Comparison of ENCODE assay signal across 7 mouse cellular contexts in the genomic region with DNA sequence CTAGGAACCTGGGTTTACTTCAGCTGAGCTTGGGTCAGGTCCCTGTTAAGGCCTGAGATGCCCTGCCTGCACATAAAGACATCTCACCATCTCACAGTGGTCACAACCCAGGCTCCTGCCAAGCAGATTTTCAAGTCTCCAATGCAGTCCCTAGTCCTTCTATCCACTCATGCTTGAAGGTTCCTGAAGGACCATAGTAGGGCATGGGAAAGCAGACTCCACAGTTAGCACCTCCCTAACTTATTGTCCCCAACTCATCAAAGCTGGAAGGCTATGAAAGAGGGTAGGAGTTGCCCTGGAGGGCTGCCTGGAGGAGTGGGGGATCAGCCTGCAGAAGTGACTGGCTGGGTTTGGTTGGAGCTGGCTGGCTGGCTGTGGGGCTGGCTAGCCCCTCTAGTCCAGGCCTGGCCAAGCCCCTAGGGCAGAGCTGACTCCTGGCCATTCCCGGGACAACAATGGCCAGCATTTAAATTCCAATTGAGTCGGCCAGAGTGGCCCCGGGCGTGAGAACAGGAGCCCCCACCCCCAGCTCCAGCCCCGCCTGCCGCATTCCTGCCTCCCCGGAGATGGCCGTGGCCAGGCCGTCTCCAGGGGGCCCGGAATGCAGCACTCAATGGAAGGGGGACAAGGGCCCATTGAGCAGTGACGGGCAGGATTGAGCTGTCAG. TPM values are rescaled to one million over a fixed set of nuclear protein-coding genes. Genes with fewer than 3 reads are reported as not detected.
DNase-seq lines count a peak whose midpoint lies in the region; ATAC-seq and TF ChIP-seq lines count a peak whose summit lies in the region.

No protein-coding gene starts in this region.

- H3K9me3 ChIP-seq in lung, postnatal 0 days (ENCODE audit: low read length), result no peaks in the 10 kb centered on the region
- H3K9me3 ChIP-seq in forebrain, embryonic 15.5 days, result no peaks in the 10 kb centered on the region
- no peaks in the 10 kb centered on the region for H3K9me3 ChIP-seq in neural tube, embryonic 15.5 days (replicated peaks)

- DNase-seq in lung, postnatal 0 days (ENCODE audit: low spot score), result no peak
- DNase-seq in lung, postnatal 10 days, result no peak
- peak; percentile 27 for DNase-seq in left cerebral cortex, adult 11 months (ENCODE audit: low spot score)
- DNase-seq in thymus, postnatal 25 days, result no peak
- DNase-seq in MN1 (ENCODE audit: low spot score), result no peak

- peak; percentile 25 for ATAC-seq in lung, postnatal 0 days
- peak; percentile 82 for ATAC-seq in forebrain, embryonic 15.5 days (replicated peaks)
- peak; percentile 82 for ATAC-seq in neural tube, embryonic 15.5 days (ENCODE audit: low FRiP score)

- 0 out of 2 replicates have a peak overlapping the region, but pooled peaks have one; percentile 11 for H3K4me2 ChIP-seq in lung, postnatal 0 days (replicated peaks; ENCODE audit: low read depth, low read length)
- no peak overlapping the region for H3K4me2 ChIP-seq in forebrain, embryonic 15.5 days (replicated peaks)
- no peak overlapping the region for H3K4me2 ChIP-seq in neural tube, embryonic 15.5 days

- peaks cover 50% of the 10 kb centered on the region for H3K4me1 ChIP-seq in lung, postnatal 0 days (ENCODE audit: insufficient read depth, low read depth, low read length)
- H3K4me1 ChIP-seq in forebrain, embryonic 15.5 days, result peaks cover 29% of the 10 kb centered on the region
- peaks cover 26% of the 10 kb centered on the region for H3K4me1 ChIP-seq in neural tube, embryonic 15.5 days

- H3K36me3 ChIP-seq in lung, postnatal 0 days (ENCODE audit: insufficient read depth, low read length), result no peaks in the 10 kb centered on the region
- H3K36me3 ChIP-seq in forebrain, embryonic 15.5 days, result no peaks in the 10 kb centered on the region
- H3K36me3 ChIP-seq in neural tube, embryonic 15.5 days, result no peaks in the 10 kb centered on the region

- H3K4me3 ChIP-seq in lung, postnatal 0 days (ENCODE audit: low read depth, low read length), result no peak overlapping the region
- no peak overlapping the region for H3K4me3 ChIP-seq in forebrain, embryonic 15.5 days
- no peak overlapping the region for H3K4me3 ChIP-seq in neural tube, embryonic 15.5 days (replicated peaks)

- H3K27me3 ChIP-seq in lung, postnatal 0 days (replicated peaks; ENCODE audit: insufficient read depth, low read length), result no peaks in the 10 kb centered on the region
- H3K27me3 ChIP-seq in forebrain, embryonic 15.5 days, result no peaks in the 10 kb centered on the region
- H3K27me3 ChIP-seq in neural tube, embryonic 15.5 days (replicated peaks), result no peaks in the 10 kb centered on the region; the same call in 1 of the 2 replicates

- no peak for TF ChIP-seq EP300 in lung, postnatal 0 days (IDR thresholded peaks at IDR 0.05)

- WGBS in lung, postnatal 0 days, result 15% methylated on average over 10 of the region's 11 CpGs
- 0% methylated on average over 11 of the region's 11 CpGs for WGBS in forebrain, embryonic 15.5 days
- WGBS in neural tube, embryonic 15.5 days, result 3% methylated on average over 11 of the region's 11 CpGs

- no peak for TF ChIP-seq CTCF in lung, postnatal 0 days (IDR thresholded peaks at IDR 0.05)

- H3K9ac ChIP-seq in lung, postnatal 0 days (replicated peaks; ENCODE audit: low read depth), result no peak overlapping the region
- H3K9ac ChIP-seq in forebrain, embryonic 15.5 days (replicated peaks), result no peak overlapping the region
- no peak overlapping the region for H3K9ac ChIP-seq in neural tube, embryonic 15.5 days (replicated peaks)

- H3K27ac ChIP-seq in lung, postnatal 0 days (ENCODE audit: low read length), result peak overlapping the region; percentile 79
- peak overlapping the region; percentile 73 for H3K27ac ChIP-seq in forebrain, embryonic 15.5 days (replicated peaks)
- H3K27ac ChIP-seq in neural tube, embryonic 15.5 days (replicated peaks), result peak overlapping the region; percentile 74

RNA-seq across cellular contexts. Expression of gene Fgfr3, which starts 16.4 kb away (rescaled TPM):
- 67.9 and 72.5 TPM in 2 replicates for polyA plus RNA-seq in lung, postnatal 0 days (2015; fragmentation: Nextera tagmentation; extraction: Ambion mirVana)
- 32.9 and 44.3 TPM in 2 replicates for polyA plus RNA-seq in forebrain, embryonic 15.5 days (2015; fragmentation: Nextera tagmentation; extraction: Ambion mirVana)
- polyA plus RNA-seq in neural tube, embryonic 15.5 days (2015; fragmentation: Nextera tagmentation; extraction: Ambion mirVana), result 36.0 and 43.6 TPM in 2 replicates

RNA-seq across cellular contexts. Expression of gene Tmem129, which starts 46.9 kb away (rescaled TPM):
- 22.5 and 25.1 TPM in 2 replicates for polyA plus RNA-seq in lung, postnatal 0 days (2015; fragmentation: Nextera tagmentation; extraction: Ambion mirVana)
- polyA plus RNA-seq in forebrain, embryonic 15.5 days (2015; fragmentation: Nextera tagmentation; extraction: Ambion mirVana), result 31.0 and 35.0 TPM in 2 replicates
- 27.7 and 29.7 TPM in 2 replicates for polyA plus RNA-seq in neural tube, embryonic 15.5 days (2015; fragmentation: Nextera tagmentation; extraction: Ambion mirVana)

RNA-seq across cellular contexts. Expression of gene Tacc3, which starts 47.1 kb away (rescaled TPM):
- polyA plus RNA-seq in lung, postnatal 0 days (2015; fragmentation: Nextera tagmentation; extraction: Ambion mirVana), result 12.5 and 14.5 TPM in 2 replicates
- 91.5 and 98.2 TPM in 2 replicates for polyA plus RNA-seq in forebrain, embryonic 15.5 days (2015; fragmentation: Nextera tagmentation; extraction: Ambion mirVana)
- 27.5 and 61.7 TPM in 2 replicates for polyA plus RNA-seq in neural tube, embryonic 15.5 days (2015; fragmentation: Nextera tagmentation; extraction: Ambion mirVana)

RNA-seq across cellular contexts. Expression of gene Slbp, which starts 52.7 kb away (rescaled TPM):
- polyA plus RNA-seq in lung, postnatal 0 days (2015; fragmentation: Nextera tagmentation; extraction: Ambion mirVana), result 81.2 and 85.6 TPM in 2 replicates
- polyA plus RNA-seq in forebrain, embryonic 15.5 days (2015; fragmentation: Nextera tagmentation; extraction: Ambion mirVana), result 129 and 141 TPM in 2 replicates
- 120 and 157 TPM in 2 replicates for polyA plus RNA-seq in neural tube, embryonic 15.5 days (2015; fragmentation: Nextera tagmentation; extraction: Ambion mirVana)

Comparison
In these comparisons a context has a peak if more than half of its experiments do, and no peak if none do; other contexts are left out.
1. ATAC-seq: peak in every context shown above with its lines; median percentile 82 in forebrain, embryonic 15.5 days; 82 in neural tube, embryonic 15.5 days; 25 in lung, postnatal 0 days.